Mouse (Mus musculus): Measurements from ENCODE around the gene Spem1. TPM values are rescaled to one million over a fixed set of nuclear protein-coding genes. Genes with fewer than 3 reads are reported as not detected.

The Spem1 gene
- 0.11 TPM in 1 of 2 replicates, not detected in the other for polyA plus RNA-seq (2012)

GRCm38 (mm10) chr11:69822080-69822479 is at the start of gene Spem1:
Spem1 (minus strand) TSS chr11:69822180.

GRCm38 (mm10) chr11:69858113-69858998 is 36.4 kb upstream of the Spem1 start, which contains the start of gene Tnk1:
Tnk1 (minus strand) TSS chr11:69858730.

GRCm38 (mm10) chr11:69846198-69846680 is 24.3 kb upstream of the Spem1 start, which contains the start of gene Plscr3:
Plscr3 (plus strand) TSS chr11:69846376.

GRCm38 (mm10) chr11:69837952-69838713 is 16.2 kb upstream of the Spem1 start, which contains the start of gene Tmem256:
Tmem256 (plus strand) TSS chr11:69838514.

GRCm38 (mm10) chr11:69837604-69837951 is 15.6 kb upstream of the Spem1 start, which contains the start of gene Nlgn2:
Nlgn2 (minus strand) TSS chr11:69837784.

GRCm38 (mm10) chr11:69818365-69818764 is 3.6 kb downstream of the Spem1 start, which contains the start of gene Spem2:
Spem2 (minus strand) TSS chr11:69818465.

GRCm38 (mm10) chr11:69815155-69815554 is 6.8 kb downstream of the Spem1 start, which contains the start of gene Gm39566:
Gm39566 (minus strand) TSS chr11:69815298.

GRCm38 (mm10) chr11:69804972-69805909 is 16.7 kb downstream of the Spem1 start, which contains the start of gene Tmem102:
Tmem102 (minus strand) TSS chr11:69805624.

GRCm38 (mm10) chr11:69801379-69801977 is 20.5 kb downstream of the Spem1 start, which contains the start of gene Fgf11:
Fgf11 (minus strand) TSS chr11:69801857.

GRCm38 (mm10) chr11:69795168-69795982 is 26.6 kb downstream of the Spem1 start, which contains the start of gene Chrnb1:
Chrnb1 (minus strand) TSS chr11:69795943.

Other genes starting within 250 kb of the Spem1 start
- gene Wrap53, start 241.9 kb downstream of the Spem1 start, polyA plus RNA-seq (2012), result 15.1 and 19.3 TPM in 2 replicates
- 107 and 113 TPM in 2 replicates for gene Trp53, start 241.8 kb downstream of the Spem1 start, polyA plus RNA-seq (2012)
- 60.8 and 72.4 TPM in 2 replicates for gene Atp1b2, start 216.2 kb downstream of the Spem1 start, polyA plus RNA-seq (2012)
- gene Shbg, start 204.3 kb downstream of the Spem1 start, polyA plus RNA-seq (2012), result not detected in 2 replicates
- not detected in 2 replicates for gene Sat2, start 200.2 kb downstream of the Spem1 start, polyA plus RNA-seq (2012)
- gene Fxr2, start 189.2 kb downstream of the Spem1 start, polyA plus RNA-seq (2012), result 78.1 and 86.4 TPM in 2 replicates
- gene Sox15, start 166.9 kb downstream of the Spem1 start, polyA plus RNA-seq (2012), result 0.48 and 1.3 TPM in 2 replicates
- gene Mpdu1, start 159.5 kb downstream of the Spem1 start, polyA plus RNA-seq (2012), result 34.6 and 45.3 TPM in 2 replicates
- 27.8 and 36.3 TPM in 2 replicates for gene Cd68, start 156.0 kb downstream of the Spem1 start, polyA plus RNA-seq (2012)
- 275 and 277 TPM in 2 replicates for gene Eif4a1, start 149.8 kb downstream of the Spem1 start, polyA plus RNA-seq (2012)
- 103 and 104 TPM in 2 replicates for gene Senp3, start 140.1 kb downstream of the Spem1 start, polyA plus RNA-seq (2012)
- gene Tnfsf13, start 136.4 kb downstream of the Spem1 start, polyA plus RNA-seq (2012), result 11.4 TPM in 2 replicates
- gene Tnfsf12, start 126.3 kb downstream of the Spem1 start, polyA plus RNA-seq (2012), result 7.9 and 10.0 TPM in 2 replicates
- gene Tnfsfm13, start 126.1 kb downstream of the Spem1 start, polyA plus RNA-seq (2012), result 2.5 and 3.6 TPM in 2 replicates
- 82.4 and 83.8 TPM in 2 replicates for gene Polr2a, start 63.5 kb downstream of the Spem1 start, polyA plus RNA-seq (2012)
- gene Slc35g3, start 60.2 kb downstream of the Spem1 start, polyA plus RNA-seq (2012), result not detected in 2 replicates
- gene Zbtb4, start 56.3 kb downstream of the Spem1 start, polyA plus RNA-seq (2012), result 3.7 and 6.1 TPM in 2 replicates
- 1.1 and 1.2 TPM in 2 replicates for gene Chrnb1, start 26.2 kb downstream of the Spem1 start, polyA plus RNA-seq (2012)
- gene Fgf11, start 20.3 kb downstream of the Spem1 start, polyA plus RNA-seq (2012), result 1.1 and 1.4 TPM in 2 replicates
- 0.03 TPM in 1 of 2 replicates, not detected in the other for gene Tmem102, start 16.6 kb downstream of the Spem1 start, polyA plus RNA-seq (2012)
- not detected in 2 replicates for gene Gm39566, start 6.9 kb downstream of the Spem1 start, polyA plus RNA-seq (2012)
- gene Spem2, start 3.7 kb downstream of the Spem1 start, polyA plus RNA-seq (2012), result not detected in 2 replicates
- 40.3 and 57.2 TPM in 2 replicates for gene Nlgn2, start 15.6 kb upstream of the Spem1 start, polyA plus RNA-seq (2012)
- gene Tmem256, start 16.3 kb upstream of the Spem1 start, polyA plus RNA-seq (2012), result 437 and 678 TPM in 2 replicates
- gene Plscr3, start 24.2 kb upstream of the Spem1 start, polyA plus RNA-seq (2012), result 149 and 165 TPM in 2 replicates
- gene Tnk1, start 36.5 kb upstream of the Spem1 start, polyA plus RNA-seq (2012), result 0.27 and 0.99 TPM in 2 replicates
- gene Tmem95, start 55.8 kb upstream of the Spem1 start, polyA plus RNA-seq (2012), result not detected in 2 replicates
- 1.2 and 1.7 TPM in 2 replicates for gene Kctd11, start 59.2 kb upstream of the Spem1 start, polyA plus RNA-seq (2012)
- gene Acap1, start 73.4 kb upstream of the Spem1 start, polyA plus RNA-seq (2012), result 138 and 178 TPM in 2 replicates
- gene 2810408A11Rik, start 78.8 kb upstream of the Spem1 start, polyA plus RNA-seq (2012), result 1.7 and 2.8 TPM in 2 replicates
- gene Neurl4, start 78.9 kb upstream of the Spem1 start, polyA plus RNA-seq (2012), result 79.1 and 86.6 TPM in 2 replicates
- 173 and 210 TPM in 2 replicates for gene Gps2, start 91.7 kb upstream of the Spem1 start, polyA plus RNA-seq (2012)
- gene Eif5a, start 99.8 kb upstream of the Spem1 start, polyA plus RNA-seq (2012), result 2,243 and 2,337 TPM in 2 replicates
- 1.3 and 1.6 TPM in 2 replicates for gene Ybx2, start 113.6 kb upstream of the Spem1 start, polyA plus RNA-seq (2012)
- gene Slc2a4, start 126.0 kb upstream of the Spem1 start, polyA plus RNA-seq (2012), result 0.54 and 1.5 TPM in 2 replicates
- 0.12 TPM in 1 of 2 replicates, not detected in the other for gene Cldn7, start 142.6 kb upstream of the Spem1 start, polyA plus RNA-seq (2012)
- gene Ctdnep1, start 159.0 kb upstream of the Spem1 start, polyA plus RNA-seq (2012), result 253 and 255 TPM in 2 replicates
- gene Elp5, start 160.3 kb upstream of the Spem1 start, polyA plus RNA-seq (2012), result 12.4 and 14.3 TPM in 2 replicates
- gene Gabarap, start 169.0 kb upstream of the Spem1 start, polyA plus RNA-seq (2012), result 379 and 448 TPM in 2 replicates
- 73.1 and 84.1 TPM in 2 replicates for gene Phf23, start 173.6 kb upstream of the Spem1 start, polyA plus RNA-seq (2012)
- gene Dvl2, start 178.4 kb upstream of the Spem1 start, polyA plus RNA-seq (2012), result 50.0 and 50.7 TPM in 2 replicates
- gene Acadvl, start 193.2 kb upstream of the Spem1 start, polyA plus RNA-seq (2012), result 22.8 and 23.6 TPM in 2 replicates
- gene Dlg4, start 194.8 kb upstream of the Spem1 start, polyA plus RNA-seq (2012), result 22.0 and 24.1 TPM in 2 replicates
- not detected in 2 replicates for gene Asgr1, start 231.9 kb upstream of the Spem1 start, polyA plus RNA-seq (2012)